Mouse (Mus musculus) embryo, embryonic 11 days (tissue): ENCODE measurements around the gene Iqck.

ENCODE experiments used
- DNase-seq: peaks from one replicate; pipeline ENCODE4 v3.0.0-alpha.2; 2015

Iqck gene

DNA sequence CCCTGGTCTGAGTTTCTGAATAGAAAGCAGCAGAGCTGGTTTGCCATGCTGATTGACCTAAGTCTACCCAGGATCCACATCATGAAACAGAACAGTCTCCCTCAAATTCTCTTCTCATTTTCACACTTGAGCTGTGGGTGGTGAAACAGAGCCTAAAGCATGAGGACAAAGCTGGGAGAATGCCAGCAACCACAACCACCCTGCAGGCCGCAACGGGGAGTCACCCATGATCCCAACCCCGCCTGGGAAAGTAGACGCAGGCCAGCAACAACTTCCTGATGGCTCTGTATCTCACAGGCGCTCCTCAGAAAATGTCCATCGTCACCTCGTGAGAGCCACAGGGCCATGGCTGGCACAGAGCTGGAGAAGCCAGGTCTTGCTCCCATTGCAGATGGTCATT lies 4.0 kb upstream of the Iqck start:
- no peak for DNase-seq

GRCm38 (mm10) chr7:118852611-118853010 lies 2.9 kb upstream of the Iqck start:
- no peak for DNase-seq

DNA sequence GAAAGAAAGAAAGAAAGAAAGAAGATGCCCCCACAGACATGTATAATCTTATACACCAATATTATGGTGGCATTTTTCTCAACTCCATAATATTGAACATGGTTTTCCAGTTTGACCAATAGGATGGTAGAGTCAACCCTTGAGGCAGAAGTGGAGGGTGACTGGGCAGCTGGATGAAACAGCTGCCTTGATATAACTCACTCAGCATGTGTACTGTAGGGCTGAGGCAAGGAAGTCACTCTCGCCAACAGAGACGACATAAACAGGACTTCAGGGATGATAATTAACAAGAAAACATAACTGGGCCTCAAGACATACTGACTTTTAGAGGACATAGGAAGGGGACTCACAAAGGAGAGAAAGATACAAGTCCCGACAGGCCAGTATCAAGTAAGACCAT lies 946 bp upstream of the Iqck start:
- no peak for DNase-seq

DNA sequence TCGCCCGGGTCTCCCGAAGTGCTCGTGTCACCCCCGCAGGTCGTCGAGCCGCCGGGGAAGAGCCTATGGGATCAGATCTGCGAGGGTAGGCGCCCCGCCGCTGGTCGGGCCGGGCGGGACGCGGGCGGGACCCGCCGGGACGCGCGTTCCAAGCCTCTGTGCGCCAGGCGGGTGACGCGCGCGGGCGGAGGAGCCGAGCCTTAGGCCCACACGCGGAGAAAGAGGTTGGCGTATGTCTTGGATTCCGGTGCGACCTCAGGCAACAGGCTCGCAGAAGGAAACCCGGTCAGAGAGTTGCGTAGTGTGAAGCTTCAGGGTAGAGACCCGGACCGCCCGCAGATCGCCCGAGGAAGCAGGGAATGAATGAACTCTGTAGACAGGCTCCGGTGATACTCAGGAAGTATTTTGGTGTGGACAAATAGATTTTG lies 339 bp downstream of the Iqck start, which contains the start of gene Knop1:
Gene Knop1, minus strand, starts transcription at position 378 of the 428 bp plus-strand sequence.
- DNase-seq = no peak

DNA sequence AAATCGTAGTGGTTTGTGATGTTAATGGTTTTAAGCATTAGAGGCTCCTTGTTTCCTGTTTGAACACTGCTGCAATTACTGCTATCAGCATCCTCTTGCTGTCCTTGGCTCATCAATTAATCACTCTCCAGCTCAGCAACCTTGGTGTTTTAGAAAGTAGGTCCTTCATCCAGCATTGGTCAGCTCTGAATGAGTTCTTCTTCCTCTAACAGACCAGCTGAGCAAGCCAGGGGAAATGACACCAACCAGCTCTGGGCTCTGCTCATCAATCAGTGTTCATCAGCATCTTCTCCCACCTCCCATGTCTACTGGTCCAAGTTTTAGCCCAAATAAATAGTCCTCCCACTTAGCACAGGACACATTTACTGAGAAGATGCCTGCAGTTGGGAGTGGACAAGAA lies 3.1 kb downstream of the Iqck start:
- DNase-seq = no peak

DNA sequence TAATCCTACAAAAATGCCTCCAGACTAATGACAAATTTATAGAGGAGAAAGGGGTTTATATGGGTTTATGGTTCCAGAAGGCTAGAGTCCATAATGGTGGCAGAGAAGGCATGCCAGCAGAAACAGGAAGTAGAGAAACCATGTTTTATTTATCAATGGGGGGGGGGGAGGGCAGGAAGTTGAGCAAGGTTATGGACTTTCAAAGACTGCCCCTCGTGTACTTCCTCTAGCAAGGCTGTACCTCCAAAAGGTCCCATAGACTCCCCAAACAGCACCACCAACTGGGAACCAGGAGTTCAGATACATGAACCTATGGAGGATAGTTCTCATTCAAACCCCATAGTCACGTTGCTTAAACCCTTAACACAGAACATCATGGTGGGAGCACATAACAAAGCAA lies 9.8 kb downstream of the Iqck start:
- DNase-seq = no peak

DNA sequence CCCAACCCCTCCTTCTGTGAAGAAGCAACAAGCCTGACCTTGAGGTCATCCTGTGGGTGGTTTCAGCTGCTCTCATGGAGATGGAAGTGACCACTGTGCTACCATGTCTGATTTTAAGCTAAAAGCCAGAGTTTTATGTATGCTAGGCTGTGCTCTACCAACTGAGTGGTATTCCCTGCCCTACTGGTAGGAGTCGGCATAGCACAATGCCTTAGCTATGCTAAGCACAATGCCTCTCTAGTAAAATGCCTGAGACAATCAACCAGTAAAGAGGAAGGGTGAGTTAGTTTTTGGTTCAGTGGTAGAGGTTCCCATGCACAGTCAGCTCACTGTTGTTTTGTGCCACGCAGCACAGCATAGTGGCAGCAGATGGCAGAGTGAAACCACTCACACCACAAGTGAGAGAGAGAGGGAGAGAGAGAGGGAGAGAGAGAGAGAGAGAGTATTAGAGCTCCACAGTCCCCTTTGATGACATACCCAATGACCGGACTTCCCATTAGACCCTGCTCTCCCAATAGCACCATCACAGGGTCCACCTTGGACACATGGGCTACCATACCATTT lies 24.0 kb downstream of the Iqck start:
- no peak for DNase-seq

DNA sequence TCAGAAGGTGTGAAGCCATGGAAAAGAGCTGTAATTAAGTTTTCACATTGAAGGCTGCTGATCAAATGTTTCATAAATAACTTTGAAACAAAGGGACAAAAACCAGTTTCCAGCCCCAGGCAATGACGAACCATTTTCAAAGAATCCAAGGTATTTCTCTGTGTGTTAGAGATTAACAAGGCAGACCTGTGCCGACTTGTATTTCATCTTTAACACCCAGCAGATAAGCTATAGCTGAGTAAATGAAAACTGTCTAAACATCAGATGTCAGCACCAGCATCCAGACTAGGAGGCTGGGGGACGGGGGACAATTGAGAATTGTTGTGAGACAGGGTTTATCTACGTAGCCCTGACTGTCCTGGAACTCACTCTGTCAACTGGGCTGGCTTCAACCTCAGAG lies 28.4 kb downstream of the Iqck start:
- no peak for DNase-seq

DNA sequence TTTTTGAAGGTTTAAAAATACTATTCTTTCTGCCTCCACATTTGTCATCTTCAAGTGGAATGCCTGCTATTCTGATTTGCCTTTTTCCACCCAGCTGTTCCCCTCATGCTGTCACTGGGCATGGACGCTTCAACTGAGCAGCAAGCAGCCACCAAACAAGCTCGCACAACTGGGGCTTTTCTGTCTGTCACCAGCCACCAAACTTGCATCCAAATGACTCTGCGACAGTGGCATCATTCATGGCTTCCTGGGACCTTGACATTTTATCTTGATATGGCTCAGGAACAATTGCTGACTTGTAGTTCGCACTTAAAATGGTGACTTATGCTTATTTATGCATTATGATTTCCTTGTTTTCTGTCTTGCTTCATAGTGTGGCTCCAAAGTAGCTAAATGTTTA lies 29.4 kb downstream of the Iqck start:
- DNase-seq = no peak

GRCm38 (mm10) chr7:118887303-118888055 lies 31.9 kb downstream of the Iqck start:
- DNase-seq = peak; percentile 52

GRCm38 (mm10) chr7:118889046-118889680 lies 33.6 kb downstream of the Iqck start:
- peak; percentile 59 for DNase-seq

- no peak for DNase-seq
These were observed 40.2 kb downstream of the Iqck start for GRCm38 (mm10) chr7:118895469-118896450.

DNA sequence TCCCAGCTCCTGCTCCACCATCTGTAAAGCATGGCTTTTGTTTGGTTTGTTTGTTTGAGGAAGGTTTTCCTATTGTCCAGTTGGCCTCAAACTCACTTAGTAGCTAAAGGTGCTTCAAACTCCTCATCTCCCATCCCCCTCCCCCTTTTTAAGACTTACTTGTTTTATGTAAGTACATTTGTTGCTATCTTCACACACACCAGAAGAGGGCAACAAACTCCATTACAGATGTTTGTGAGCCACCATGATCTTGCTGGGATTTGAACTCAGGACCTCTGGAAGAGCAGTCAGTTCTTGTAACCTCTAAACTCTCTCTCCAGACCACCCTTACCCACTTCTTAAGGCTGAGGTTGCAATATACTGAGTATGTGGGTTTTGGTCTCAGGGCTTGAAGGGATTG lies 42.5 kb downstream of the Iqck start:
- no peak for DNase-seq

DNA sequence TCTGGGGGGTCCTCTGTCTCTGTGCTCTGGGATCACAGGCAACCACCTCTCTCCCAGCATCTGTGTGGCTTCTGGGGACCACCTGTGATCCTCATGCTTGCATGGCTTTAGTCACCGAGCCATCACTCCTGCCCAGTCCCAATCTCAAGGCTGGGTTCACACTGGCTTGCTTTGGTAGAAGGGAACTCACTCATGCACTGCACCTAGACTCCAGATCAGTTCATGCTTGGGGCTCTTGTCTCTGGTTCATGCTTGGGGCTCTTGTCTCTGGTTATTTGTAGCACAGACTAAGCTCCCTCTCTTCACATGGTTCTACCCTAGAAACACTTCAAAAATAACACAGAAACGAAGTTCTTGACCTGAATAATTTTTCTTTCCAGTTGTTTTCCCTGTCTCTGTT lies 44.5 kb downstream of the Iqck start:
- no peak for DNase-seq

GRCm38 (mm10) chr7:118902944-118903343 lies 47.4 kb downstream of the Iqck start:
- DNase-seq = no peak

DNA sequence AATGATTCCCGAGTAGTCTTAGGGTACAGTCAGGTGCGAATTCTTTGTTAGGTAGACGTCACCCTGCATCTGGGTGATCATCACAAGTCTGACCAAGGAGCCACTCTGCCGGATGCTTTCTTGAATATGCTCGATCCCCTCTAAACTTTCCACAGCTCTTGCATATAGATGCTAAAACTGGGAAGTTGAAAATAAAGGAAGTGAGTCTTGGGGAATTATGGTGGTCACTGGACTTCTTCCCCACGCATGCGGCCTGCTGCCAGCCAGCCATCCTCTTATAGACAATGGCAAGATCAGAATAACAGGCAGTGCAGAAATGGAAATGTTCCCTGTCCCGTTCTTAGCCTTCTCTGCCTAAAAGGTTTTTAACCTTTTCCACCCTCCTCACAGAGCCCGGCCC lies 48.3 kb downstream of the Iqck start:
- DNase-seq = no peak

GRCm38 (mm10) chr7:118904530-118904929 lies 49.0 kb downstream of the Iqck start:
- DNase-seq = no peak

GRCm38 (mm10) chr7:118908961-118909515 lies 53.5 kb downstream of the Iqck start:
- no peak for DNase-seq

DNA sequence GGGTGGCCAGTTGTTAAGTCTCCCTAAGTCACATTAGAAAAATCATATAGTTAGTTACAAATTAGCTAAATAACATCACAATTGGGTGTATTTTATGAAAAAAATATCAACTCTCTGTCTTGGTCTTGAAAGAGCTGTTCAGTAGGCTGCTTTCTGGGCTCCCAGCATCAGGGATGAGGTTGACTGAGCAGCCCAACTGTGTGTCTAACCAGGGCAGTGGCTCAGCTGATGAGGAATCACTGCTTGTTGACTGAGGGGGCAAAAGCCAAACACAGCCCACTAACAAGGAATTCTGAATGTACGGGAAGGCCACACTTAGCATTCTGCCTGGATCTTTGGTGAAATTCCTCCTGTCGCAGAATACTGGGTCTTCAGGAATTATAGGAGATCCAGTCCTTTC lies 54.9 kb downstream of the Iqck start:
- DNase-seq = no peak

GRCm38 (mm10) chr7:118911170-118911569 lies 55.6 kb downstream of the Iqck start:
- no peak for DNase-seq

DNA sequence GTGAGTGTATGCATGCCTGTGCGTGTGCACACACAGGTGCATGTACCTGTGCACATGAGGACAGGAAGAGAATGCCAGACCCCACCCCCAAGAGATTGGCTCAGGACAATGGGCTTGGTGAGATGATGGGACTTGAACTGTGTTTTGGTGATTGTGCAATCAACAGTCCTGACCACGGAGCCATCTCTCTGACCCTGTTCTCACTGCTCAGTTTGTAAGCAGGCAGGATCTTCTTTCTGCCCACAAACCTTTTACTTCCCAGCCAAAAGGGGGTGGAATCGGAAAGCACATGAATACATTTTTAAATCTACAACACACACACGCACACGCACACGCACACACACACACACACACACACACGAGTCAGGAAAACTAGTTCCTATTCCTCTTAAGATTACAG lies 56.0 kb downstream of the Iqck start:
- no peak for DNase-seq

- peak; percentile 46 for DNase-seq
These were observed 56.5 kb downstream of the Iqck start for GRCm38 (mm10) chr7:118912049-118912490.
